Mouse (Mus musculus): ENCODE results near the gene Bmp7.

Bmp7 gene

DNA sequence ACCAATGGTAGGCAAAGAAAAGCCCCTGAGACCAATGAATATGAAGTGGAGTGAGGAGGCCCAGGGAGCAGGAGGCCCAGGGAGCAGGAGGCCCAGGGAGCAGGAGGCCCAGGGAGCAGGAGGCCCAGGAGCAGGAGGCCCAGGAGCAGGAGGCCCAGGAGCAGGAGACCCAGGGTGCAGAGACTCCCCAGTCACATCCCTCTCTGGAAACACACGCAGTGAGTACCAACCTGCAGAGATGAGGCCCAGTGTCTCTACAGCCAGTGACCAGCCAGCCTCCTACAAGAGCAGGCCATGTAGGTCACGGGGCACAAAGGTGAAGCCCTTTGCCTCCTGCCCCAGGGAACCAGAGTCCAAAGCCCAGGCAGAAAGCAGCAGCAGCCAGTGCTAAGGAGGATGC is 83.6 kb downstream of the Bmp7 start:
- DNase-seq (ENCODE audit: low spot score in 2 of 2), result no peak

GRCm38 (mm10) chr2:172854136-172854535 is 86.0 kb downstream of the Bmp7 start:
- DNase-seq (ENCODE audit: low spot score in 2 of 2), result no peak

- DNase-seq (ENCODE audit: low spot score in 2 of 2), result no peak
Measured at GRCm38 (mm10) chr2:172851773-172852172, 88.3 kb downstream of the Bmp7 start.

GRCm38 (mm10) chr2:172848193-172848592 is 91.9 kb downstream of the Bmp7 start:
- DNase-seq (ENCODE audit: low spot score in 2 of 2), result peak; percentile 12 to 28

DNA sequence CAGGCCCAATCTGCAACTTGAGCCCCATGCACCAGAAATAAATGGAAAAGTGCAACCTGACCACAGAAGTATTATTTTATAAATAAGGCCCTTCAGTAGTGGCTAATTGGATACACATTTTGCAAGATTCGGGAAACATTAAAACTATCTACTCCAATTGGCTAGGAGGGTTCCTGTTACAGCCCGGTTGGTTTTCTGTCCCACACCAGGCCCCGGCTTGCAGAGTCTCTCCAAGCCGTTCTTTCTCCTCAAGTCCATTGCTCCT is 93.9 kb downstream of the Bmp7 start:
- no peak for DNase-seq (ENCODE audit: low spot score in 2 of 2)

- DNase-seq (ENCODE audit: low spot score in 2 of 2), result no peak
Measured at GRCm38 (mm10) chr2:172845536-172846310, 94.4 kb downstream of the Bmp7 start.

- no peak for DNase-seq (ENCODE audit: low spot score in 2 of 2)
Measured at GRCm38 (mm10) chr2:172843903-172844302, 96.2 kb downstream of the Bmp7 start.

DNA sequence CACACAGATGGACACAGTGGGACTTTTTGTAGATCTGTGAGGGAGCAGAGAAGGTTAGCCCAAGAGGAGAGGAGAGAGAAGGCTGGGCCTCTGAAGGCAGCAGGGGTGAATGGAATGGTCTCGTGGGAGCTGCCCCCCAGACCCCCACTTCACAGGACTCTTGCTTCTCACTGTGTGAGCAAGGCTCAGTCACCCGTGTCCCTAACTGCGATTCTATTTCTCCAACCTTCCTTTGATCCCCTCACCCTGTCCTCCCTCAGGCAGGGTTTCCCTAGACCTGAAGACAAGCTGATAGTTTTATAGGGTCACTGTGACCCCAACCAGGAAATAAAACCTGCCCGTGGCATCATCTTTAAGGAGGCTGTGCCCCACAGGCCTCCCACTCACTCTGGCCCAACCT is 97.8 kb downstream of the Bmp7 start:
- DNase-seq (ENCODE audit: low spot score in 2 of 2), result no peak

DNA sequence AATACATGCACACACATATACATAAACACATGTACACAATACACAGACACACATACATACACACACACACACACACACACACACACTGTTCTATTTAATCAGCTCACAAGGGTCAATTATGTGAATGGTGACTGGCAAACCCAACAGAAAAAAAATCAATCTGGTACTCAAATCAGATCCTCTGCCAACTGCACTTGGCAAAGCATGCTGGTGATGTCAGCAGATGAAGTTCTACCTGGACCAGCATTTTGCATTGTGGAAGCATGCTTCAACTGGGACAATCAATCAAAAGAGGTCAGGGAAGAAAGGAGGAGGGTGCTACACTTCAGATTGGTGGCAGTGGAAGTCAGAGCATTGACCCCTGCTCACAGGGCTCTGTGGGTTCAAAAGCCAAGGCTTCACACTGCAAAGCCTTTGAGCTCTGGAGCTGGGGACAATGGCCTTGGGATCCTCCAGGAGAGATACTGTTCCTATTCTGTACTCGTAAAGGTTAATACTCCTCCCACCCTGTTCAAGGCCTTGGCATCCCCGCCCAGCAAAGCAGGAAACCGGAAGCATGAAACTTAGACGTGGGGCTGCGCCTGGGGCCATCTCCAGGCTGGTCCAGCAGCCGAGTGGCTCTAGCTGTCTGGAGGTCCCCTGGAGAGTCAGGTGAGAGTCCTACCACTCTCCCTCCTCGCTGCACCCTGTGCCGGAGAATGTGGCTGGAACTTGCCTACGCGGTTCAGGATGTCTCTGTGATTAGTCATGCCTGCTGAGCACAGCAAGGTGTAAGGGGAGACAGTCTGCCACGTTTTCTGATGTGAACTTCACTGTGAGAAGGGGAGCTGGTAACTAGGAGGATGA is 99.0 kb downstream of the Bmp7 start:
- no peak for DNase-seq (ENCODE audit: low spot score in 2 of 2)

DNA sequence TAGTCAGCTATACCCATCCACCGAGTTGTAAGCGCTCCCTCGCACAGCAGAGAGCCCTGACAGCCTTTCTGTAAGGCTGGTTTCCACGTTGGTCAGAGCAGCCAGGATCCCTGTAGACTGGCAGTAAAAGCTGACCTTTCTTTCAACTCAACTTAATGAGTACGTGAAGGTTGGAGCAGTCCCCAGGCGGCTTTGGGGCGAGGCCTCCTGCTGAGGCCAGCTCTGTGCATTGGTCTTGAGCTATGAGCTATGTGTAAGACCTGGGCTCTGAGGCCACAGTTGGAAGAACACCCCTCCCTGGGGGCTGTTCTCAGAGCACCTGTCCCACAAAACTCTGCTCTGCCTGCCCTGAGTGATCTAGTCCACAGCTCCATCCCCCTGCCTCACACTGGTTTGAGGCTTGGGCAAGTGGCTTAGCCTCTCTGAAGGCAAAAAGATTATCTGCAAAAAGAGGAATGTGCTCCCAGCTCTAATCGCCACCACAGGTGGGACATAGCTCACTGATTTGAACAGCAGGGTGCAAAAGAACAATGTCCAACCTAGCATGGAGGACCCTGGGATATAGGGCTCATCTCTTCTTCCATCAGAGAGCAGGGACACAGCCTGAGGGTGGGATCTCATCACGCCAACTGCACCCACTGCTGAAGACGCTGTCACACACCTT is 100.7 kb downstream of the Bmp7 start:
- DNase-seq (ENCODE audit: low spot score in 2 of 2), result no peak

GRCm38 (mm10) chr2:172836516-172836915 is 103.6 kb downstream of the Bmp7 start:
- no peak for DNase-seq (ENCODE audit: low spot score in 2 of 2)

- no peak for DNase-seq (ENCODE audit: low spot score in 2 of 2)
Measured at GRCm38 (mm10) chr2:172833196-172833595, 106.9 kb downstream of the Bmp7 start.

GRCm38 (mm10) chr2:172831762-172832161 is 108.4 kb downstream of the Bmp7 start:
- peak; percentile 50 to 70 for DNase-seq (ENCODE audit: low spot score in 2 of 2)

GRCm38 (mm10) chr2:172831133-172831532 is 109.0 kb downstream of the Bmp7 start:
- DNase-seq (ENCODE audit: low spot score in 2 of 2), result peak; percentile 63 to 82

DNA sequence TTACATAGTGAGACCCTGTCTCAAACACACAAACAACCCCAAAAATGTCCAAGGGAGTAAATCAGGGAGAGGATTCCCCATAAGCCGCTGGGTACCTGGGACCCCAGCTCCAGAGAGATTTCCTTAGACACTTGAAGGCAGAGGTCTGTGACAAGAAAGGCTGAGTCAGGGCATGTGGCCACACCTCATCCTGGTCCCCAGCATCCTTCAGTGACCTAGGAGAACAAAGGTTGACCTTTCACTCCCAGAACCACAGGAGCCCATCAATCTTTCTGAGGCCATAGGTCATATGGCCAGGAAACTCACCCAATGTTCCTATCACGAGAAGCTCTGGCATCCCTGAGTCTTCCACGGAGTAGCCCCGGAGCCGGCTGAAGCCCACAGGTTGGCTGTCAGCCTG is 111.9 kb downstream of the Bmp7 start:
- DNase-seq (ENCODE audit: low spot score in 2 of 2), result no peak

DNA sequence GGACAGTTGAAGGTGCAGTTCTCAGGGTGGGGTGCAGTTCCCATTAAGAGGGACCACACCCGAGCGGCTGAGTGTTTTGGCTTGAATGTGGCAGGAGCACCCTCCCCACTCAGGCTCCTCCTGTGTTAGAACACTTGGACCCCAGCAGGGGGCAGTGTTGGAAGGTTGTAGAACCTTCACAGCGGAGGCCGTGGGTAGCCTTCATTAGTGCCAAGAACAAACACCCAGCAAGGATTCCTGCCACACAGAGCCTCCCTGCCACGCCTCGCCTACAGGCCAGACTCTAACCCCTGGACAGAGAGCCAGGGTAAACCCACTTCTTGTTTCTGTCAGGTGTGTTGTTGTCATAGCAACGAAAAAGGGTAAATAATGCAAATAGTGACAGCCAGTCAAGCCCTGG is 112.6 kb downstream of the Bmp7 start:
- peak in 1 of 2 experiments; percentile 3 for DNase-seq (ENCODE audit: low spot score in 2 of 2)

GRCm38 (mm10) chr2:172825785-172826145 is 114.4 kb downstream of the Bmp7 start:
- no peak for DNase-seq (ENCODE audit: low spot score in 2 of 2)

- no peak for DNase-seq (ENCODE audit: low spot score in 2 of 2)
Measured at GRCm38 (mm10) chr2:172824906-172825784, 115.0 kb downstream of the Bmp7 start.

DNA sequence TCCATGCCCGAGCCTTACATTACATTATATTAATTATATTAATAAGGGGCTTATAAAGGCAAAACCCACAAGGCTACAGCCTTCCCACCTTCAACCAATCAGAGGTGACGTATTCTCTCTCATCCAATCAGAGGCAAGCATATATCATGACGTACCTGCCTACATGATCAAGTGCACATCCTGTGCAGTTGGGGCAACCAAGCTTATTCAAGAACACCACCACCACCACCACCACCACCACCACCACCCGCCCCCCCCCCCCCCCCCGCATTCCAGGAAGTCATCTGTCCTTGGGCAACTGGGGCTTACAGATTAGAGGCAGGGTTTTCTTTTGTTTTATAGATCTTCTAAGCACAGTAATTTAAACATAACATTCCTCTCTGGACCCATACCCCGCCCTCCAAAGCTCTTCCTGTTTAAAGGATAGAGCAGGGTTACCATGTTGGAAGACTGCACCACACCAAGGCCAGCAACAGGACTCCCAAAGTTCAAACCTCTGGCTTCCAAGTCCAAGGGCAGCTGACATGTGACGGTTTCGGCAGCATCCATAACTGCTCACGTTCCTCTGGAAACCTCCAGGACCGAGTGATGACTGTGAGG is 121.4 kb downstream of the Bmp7 start:
- DNase-seq (ENCODE audit: low spot score in 2 of 2), result no peak

Measured in natural killer cell, adult 2 months (primary cell).